Mouse (Mus musculus) kidney, postnatal 25 days (tissue): Measurements from ENCODE around the gene Snapc4.

Source experiments
- DNase-seq, 2 experiments: peaks; one replicate each; pipeline ENCODE4 v3.0.0; 2021; ENCODE audit warnings: mixed read lengths in 2 of 2

Snapc4 gene

DNA sequence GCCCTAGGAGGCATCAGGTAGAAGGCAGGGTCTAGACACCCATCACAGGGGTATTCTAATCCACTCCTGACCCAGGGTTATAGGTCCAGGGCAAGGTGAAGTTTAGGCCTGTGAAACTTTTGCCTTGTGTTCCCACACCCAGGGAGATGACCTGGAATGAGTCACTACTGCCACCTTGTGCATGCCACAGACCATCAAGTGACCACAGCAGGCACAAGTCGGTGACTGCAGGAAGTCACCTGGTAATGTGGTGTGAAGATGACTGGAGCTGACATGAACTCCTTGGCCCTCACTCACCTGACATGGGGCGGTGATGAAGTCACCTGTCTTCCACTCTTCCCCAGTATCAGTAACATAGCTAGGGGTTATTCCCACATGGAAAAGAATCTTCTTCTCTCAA, 67.6 kb downstream of the Snapc4 start:
- no peak for DNase-seq
